Mouse (Mus musculus) heart, postnatal 36 days (tissue): ENCODE data around the gene Rbfox2. TPM values are rescaled to one million over a fixed set of nuclear protein-coding genes. Genes with fewer than 3 reads are reported as not detected.
A peak's percentile ranks its signal among the peaks of the same experiment; 100 is the strongest.
"Not testable (repeated sequence)": the region's sequence is repeated elsewhere in the genome, so short reads cannot be mapped to it uniquely, and the experiment has no call there.

Source experiments
- DNase-seq, 2 experiments: peaks; one replicate each; pipeline ENCODE4 v3.0.0; 2021 to 2022
- intact Hi-C: fragments of 180-260 bp; cut with DNase I; formaldehyde crosslinking; loops from one replicate; pipeline ENCODE4 v1.15.1; 2025
- total RNA-seq, 2 experiments: library from RNA; stranded (reverse); gene quantifications; 2 replicates each; pipeline ENCODE4 v1.2.3; 2021

Gene Rbfox2
- total RNA-seq, 2 experiments from 2014 or later, result 91.7 to 107 TPM

DNA sequence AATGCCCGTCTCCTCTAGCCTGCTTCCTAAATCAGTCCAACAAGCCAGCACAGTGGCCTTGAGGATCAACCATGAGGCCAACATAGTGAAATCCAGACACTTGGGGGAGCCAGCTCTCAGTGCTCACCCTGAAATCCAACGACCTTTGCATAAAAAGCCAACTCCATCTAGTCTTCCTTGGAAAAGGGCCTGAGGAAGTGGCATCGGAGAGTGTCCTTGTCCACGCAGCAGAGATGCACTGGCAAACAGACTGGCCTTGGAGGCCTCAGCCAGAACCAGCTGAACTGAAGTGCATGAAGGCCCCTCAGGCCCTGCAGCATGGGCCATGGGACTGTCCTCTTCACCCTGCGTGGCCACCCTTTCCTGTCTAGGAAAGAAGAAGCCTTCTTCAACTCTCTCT, 225.3 kb downstream of the Rbfox2 start:
- DNase-seq, result no peak

DNA sequence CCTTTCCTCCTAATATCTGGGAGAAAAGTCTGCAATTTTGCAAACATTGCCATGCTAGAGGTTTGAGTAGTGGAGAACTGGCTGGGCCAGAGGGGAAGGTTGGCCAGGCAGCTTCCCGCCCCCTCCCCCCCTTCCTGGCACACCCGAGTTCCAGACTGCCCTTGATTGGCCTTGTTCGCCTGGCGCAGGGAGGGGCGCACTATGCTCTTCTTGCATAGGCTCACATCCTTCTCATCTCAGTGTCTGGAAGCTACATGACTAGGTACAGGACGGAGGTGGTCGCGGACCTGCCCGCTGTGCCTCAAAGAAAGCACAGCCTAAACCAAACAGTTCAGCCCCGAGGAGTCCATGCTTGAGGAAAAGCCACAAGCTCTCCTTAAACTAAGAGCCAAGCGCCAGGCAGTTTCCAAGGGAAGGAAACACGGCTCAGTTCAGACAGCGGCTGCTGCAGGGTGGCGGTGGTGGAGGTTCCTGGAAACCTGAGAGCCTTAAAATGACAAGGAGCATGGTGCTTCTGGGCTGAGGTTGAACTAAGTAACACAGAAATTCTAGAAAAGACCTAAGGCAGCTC, 226.0 kb downstream of the Rbfox2 start:
- intact Hi-C loops, result no loop called here
- no peak for DNase-seq

More for the DNA sequence above, 225.3 kb downstream of the Rbfox2 start:
- intact Hi-C loops, result no loop called here

DNA sequence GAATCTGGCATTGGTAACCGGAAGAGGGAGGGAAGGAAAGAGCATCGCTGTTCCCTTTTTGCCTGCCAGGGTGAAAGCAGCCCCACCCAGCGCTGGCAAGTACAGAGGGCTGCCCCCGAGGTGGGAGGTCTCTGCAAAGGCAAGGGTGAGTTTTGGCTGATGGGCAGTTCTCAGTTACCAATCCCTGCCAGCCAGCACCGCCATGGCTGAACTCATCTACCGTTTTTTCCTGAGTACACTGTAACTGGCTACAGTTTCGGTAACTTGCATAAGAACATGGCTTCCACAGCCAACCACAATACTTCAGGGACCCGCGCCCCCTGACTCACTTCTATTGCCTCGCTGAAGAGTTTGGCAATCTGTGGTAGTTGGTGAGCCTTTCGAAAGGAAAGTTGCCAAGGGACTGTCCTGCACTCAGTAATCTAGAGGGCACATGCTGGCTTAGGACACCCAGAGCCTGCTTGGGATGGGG, 226.9 kb downstream of the Rbfox2 start:
- peak; percentile 51 to 62 for DNase-seq
- intact Hi-C loops, result loop anchor here (5.0 kb wide), 1 partner anchor 282 kb away; no protein-coding TSS in a partner anchor

DNA sequence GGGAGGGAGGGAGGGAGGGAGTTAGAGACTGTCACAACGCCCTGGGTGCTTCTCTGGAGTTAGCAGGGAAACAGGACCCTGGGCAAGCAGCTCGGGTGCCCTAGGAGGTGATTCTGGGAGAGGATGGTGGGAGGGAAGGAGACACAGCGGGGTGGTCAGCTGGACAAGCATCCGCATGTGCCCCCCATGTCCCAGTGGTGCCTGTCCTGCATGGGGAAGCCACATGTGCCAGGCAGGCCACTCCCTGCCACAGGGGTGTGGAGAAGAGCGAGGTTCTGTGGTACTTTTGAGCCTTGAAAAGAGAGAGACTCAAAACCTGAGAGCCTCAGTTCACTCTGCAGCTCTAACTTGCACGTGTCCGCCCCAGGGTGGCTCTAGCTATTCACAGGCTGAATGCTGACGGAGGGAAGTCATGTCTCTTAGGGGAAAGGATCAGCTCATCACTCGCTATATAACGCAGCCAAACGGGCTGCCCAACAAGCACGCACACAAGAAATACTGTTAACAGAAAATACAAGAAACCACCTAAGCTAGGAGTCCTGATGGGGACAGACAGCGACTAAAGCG, 227.5 kb downstream of the Rbfox2 start:
- DNase-seq, result no peak
- intact Hi-C loops, result loop anchor here (5.0 kb wide), 1 partner anchor 283 kb away; no protein-coding TSS in a partner anchor

DNA sequence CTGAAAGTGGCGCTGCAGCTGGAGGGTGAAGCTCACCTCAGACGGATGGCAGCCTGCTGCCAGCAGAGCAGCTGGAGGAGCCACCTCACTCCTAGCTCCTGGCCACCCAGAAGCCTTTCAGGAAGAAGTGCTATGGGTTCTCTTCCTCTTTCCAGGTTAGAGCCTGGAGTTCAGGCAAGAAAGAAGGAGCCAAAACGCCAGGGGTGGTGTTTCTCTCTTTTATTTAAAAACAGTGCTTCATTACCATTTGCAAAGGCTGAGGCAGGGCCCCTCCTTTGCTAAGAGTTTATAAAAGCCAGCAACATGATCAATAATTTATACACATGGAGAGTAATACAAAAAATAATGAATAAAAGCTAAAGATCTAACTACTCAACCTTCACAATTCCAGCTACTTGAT, 228.0 kb downstream of the Rbfox2 start:
- no peak for DNase-seq
- intact Hi-C loops, result loop anchor here (5.0 kb wide), 1 partner anchor 284 kb away; no protein-coding TSS in a partner anchor

DNA sequence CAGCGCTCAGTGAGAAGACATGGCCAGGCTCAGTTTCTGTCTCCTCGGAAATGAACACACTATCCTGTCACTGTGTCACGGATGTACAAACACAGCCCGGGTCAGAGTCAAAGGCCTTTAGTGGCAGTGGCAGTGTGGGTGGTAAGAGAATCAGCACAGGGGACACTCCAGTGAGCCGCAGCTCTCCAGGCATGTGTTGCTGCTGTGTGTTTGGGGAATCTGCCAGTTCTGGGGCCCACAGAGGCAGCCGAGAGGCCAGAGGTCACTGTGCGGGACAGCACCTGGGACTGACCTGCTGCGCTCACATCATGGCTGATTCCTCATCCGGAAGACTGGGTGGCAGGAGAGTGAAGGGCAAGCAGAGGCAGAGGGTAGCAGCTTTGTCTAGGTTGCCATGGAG, 228.9 kb downstream of the Rbfox2 start:
- no peak for DNase-seq
- intact Hi-C loops, result loop anchor here (5.0 kb wide), 1 partner anchor 284 kb away; no protein-coding TSS in a partner anchor

DNA sequence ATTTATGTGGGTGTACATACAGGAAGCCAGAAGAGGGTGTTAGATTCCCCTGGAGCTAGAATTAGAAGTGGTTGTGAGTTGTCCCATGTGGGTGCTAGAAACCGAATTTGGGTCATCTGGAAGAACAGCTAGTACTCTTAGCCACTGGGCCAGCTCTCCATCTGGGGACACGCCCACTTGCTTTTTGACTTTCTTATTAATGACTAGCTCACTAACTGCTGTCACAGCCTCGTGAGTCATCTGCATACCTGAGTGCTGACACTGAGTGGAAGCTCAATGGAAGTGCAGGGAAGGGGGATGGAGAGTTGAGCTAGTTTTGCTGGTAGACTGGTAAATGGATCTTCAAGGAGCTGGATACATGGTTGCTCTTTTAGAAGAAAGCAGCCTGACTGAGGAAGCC, 230.3 kb downstream of the Rbfox2 start:
- no peak for DNase-seq
- intact Hi-C loops, result loop anchor here (5.0 kb wide), 1 partner anchor 286 kb away; no protein-coding TSS in a partner anchor

DNA sequence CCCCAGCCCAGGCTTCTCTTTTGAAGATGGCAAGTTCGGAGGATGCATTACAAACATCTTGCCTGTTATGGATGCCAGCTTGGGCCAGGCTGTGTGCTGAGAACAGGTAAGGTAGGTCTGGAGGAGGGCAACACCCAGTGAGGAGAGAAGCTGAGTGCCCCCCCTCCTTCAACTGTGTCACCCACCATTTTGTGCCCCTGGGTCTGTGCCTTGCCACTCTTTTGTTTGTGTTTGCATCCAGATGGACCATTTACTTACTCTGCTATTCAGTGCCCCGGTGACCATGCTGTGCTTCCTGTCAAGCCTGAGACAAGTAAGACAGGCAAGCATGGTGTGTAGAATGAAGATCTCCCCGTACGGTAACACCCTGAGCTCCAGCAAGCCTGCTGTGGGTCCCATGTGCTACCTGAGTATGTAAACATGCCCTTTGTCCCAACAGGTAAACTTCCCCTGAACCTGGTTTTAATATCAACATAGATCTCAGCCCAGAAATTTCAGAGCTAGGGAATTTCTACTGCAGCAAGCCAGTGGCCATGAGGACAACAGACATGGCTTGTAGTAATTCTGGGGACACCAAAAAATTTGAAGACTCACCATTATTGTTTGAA, 234.1 kb downstream of the Rbfox2 start:
- no peak for DNase-seq
- intact Hi-C loops, result no loop called here

DNA sequence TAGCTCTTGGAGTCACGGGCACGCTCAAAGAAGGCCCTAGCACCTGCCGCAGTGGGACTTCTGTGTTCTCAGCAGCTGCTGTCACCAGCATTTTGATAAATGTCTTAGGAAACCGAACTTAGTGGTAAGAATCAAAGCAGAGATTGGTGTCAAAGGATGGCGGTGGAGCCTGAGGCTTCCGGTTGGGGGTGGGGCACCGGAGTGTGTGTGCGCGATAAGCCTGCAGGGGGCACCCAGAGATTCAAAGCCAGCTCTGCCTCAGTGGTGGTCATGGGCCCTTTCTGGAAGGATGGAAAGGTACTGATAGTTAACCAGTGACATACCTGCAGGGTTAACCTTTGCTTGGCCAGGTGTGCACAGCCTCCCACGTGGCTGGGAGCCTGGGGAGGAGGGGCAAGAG, 235.3 kb downstream of the Rbfox2 start:
- intact Hi-C loops, result no loop called here
- DNase-seq, result no peak

DNA sequence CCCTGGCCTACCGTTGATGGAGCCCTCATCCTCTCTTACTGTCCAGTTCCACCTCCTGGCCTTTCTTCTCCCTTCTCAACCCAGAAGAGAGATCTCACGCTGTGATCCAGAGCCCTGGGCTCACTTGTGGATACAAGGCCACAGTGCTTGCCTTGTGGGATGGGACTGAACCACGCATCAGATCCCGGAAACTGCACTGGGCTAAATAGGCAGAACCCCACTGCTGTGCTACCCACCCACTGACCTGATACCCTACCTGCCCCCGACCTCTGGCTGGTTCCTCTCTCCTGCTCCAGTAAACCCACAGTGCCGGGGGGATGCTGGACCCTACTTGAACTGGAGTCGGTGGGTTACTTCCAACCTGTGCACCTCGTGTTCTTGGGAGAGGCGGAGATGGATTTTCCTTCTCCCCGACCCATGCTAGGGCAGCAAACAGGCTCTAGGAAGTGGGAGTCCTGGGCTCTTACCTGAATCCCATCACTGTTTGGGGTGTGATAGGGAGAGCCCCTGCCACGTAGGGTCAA, 236.0 kb downstream of the Rbfox2 start:
- intact Hi-C loops, result no loop called here
- no peak for DNase-seq

DNA sequence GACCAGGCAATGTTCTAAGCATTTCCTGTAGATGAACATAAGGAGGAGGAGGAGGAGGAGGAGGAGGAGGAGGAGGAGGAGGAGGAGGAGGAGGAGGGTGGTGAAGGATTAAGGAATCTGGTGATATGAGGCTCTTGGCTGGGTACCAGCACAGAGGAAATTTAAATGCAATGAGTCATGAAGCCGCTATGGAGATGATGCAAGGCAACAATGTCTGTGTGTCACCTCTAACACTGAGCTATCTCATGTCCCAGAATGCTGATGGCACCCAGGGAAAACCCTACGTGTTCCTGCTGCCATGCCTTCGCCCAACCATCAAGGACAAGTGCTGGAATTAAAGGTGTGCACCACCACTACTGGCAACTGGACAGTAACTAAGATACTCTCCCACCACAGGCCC, 237.8 kb downstream of the Rbfox2 start:
- intact Hi-C loops, result loop anchor here (2.0 kb wide), 1 partner anchor 30 kb away; no protein-coding TSS in a partner anchor
- no peak for DNase-seq

DNA sequence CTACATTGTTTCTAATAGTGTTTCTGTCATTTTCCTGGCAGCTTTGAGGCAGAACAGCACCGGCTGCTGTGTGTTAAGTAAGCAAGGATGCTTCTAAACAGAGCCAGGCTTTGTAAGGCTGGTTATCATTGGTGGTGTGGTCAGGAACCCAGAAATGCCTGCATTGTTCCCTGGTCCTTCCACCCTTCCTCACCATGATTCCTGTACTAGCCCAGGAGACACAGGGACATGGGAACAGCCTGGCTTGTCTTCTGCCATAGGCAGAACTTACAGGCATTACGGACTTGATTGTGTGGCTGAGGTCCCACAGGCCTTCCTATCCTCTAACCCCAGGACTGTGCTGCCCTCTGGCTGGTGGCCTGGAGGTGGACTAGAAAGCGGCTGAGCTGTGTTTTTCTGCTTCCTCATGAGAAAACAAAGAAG, 238.4 kb downstream of the Rbfox2 start:
- DNase-seq, result peak in 1 of 2 experiments; percentile 39
- intact Hi-C loops, result loop anchor here (2.0 kb wide), 1 partner anchor 30 kb away; no protein-coding TSS in a partner anchor

DNA sequence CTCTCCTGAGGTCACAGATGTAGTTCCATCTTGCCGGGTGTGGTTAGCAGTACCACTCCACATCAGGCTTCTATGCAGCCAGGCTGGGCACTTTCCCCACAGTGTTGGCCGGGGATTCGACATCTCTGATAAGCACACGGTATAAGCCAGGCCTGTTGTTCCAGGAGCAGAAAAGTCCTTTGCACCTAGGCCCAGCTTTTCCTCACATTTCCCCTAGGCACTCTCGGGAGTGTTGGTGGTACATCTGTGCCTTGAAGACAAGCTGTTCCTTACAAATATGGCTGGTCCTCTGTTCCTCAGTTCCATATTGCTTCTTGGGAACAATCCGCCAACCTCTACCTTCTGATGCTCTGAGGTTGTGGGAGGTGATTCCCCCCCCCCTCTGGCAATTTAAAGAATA, 240.6 kb downstream of the Rbfox2 start:
- intact Hi-C loops, result no loop called here
- no peak for DNase-seq

DNA sequence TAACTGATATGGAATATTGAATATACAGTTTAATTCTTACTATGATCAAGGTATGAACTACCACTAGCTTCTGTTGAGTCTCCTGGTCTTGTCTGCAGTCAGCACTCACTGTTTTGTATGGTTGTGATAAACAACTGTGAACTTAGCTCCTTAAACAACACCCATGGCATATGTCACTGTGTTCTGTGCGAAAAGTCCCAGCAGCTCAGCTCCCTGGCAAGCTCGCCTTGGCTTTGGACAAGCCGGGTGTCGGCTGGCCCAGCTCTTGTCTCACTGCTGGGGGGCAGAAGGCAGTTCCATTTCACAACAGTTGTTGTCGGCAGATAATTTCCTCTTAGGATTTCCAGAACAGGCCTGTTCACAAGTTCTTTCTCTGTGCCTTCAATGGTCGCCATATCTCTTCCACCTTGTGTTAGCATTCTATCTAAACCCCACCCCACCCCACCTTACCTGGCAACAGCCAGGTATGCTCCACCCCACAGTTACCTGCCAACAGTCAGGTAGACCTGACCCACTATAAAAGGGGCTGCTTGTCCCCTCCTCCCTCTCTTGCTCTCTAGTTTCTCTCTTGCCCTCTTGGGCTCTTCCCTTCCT, 241.4 kb downstream of the Rbfox2 start:
- intact Hi-C loops, result no loop called here
- no peak for DNase-seq

DNA sequence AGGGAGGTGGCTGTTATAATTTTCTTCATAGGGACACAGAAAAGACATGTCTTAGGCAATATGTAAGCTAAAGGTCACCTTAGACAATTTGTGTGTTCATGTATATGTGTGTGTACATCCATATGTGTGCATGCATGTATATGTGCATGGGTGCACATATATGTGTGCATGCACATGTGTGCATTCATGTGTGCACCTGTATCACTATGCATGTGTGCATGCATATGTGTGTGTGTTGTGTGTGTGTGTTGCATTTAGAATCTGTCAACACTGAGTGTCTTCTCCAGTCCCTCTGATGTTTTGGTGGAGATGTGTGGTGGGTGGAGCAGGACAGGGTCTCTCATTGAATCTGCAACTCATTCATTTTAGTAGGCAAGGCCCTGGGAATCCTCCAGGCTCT, 244.1 kb downstream of the Rbfox2 start:
- no peak for DNase-seq
- intact Hi-C loops, result no loop called here

DNA sequence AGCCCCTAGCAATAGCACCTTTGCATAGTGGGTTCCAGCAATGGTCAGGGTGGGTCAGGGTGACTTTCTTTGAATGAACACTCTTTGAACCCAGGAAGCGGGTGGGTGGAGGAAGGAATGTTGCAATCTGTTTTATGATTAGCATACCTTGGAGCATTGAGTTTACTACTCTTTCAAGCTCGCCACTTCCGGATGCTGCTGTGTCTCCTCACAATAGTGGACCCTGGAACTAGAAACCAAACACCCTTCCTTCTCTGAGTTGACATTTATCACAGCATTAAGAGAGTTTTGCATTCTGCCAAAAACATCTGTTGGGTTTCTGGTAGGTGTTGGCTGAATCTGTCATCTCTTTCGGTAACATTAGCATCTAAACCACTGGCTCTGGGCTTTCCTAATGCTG, 247.4 kb downstream of the Rbfox2 start:
- intact Hi-C loops, DNase-seq: not testable (repeated sequence)

DNA sequence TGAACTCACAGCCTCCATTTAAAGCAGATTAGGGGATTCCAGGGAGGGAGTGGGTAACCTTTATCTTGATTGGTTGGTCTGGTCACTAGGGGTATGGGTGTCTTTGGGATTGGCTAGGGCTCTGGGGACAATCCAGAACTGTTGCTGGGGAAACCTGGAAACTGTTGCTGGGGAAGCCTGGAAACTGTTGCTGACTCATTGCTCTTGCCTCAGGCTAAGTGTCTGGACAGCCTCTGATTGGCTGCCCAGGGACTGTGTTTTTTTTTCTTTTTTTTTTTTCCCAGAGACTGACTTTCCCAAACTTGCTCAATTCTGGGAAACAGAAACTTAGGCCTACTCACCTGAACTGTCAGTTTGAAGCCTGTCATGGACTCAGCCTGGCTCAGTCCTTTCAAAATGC, 248.2 kb downstream of the Rbfox2 start:
- DNase-seq, result no peak
- intact Hi-C loops, result no loop called here

DNA sequence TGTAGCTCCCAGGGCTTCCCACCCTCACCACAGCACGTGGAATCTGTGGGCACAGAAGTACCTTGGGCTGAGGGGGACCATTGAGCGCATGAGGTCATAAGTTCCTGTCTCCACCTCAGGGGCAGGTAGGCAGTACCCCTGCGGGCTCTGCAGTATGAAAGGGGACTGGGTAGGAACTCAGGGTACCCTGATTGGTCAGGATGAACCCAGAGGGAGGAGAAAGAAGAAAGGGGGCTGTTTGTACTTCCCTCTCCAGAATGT, 250.1 kb downstream of the Rbfox2 start:
- intact Hi-C loops, result no loop called here
- DNase-seq, result no peak

DNA sequence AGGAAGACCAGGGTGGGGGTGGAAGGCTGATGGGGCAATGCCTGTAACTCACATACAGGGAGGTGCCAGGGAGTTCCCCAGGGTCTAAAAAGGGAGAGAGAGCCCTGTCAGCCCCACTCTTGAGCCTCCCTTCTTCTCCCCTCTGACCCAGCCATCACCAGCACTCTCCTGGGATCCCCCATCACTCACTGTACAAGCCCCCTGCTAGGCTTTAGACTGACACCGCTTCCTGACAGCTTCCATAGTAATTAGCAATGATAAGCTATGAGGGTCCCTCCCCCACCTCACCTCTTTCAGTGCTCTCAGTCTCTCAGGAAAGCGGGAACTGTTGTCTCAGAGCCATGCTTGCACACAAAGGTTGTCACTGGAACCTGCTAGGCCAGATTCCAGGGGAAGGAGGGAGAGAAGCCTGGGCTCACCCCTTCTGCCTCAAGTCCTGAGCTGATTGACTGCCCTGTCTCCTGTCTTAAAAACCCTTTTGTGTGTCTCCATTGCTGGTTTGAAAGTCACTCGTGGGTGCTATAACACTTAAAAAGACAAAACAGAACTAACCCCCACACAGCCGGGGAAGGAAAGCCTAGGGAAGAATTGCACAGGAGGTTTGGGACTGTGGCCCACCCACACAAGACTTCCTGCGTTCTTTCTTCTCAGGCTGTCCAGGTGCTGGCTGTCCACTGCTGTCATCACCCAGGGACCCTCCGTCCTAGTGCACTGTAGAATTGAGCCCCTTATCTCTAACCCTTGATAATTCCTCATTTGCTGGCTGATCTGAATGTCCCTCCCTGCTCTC, 250.6 kb downstream of the Rbfox2 start:
- no peak for DNase-seq
- intact Hi-C loops, result no loop called here

DNA sequence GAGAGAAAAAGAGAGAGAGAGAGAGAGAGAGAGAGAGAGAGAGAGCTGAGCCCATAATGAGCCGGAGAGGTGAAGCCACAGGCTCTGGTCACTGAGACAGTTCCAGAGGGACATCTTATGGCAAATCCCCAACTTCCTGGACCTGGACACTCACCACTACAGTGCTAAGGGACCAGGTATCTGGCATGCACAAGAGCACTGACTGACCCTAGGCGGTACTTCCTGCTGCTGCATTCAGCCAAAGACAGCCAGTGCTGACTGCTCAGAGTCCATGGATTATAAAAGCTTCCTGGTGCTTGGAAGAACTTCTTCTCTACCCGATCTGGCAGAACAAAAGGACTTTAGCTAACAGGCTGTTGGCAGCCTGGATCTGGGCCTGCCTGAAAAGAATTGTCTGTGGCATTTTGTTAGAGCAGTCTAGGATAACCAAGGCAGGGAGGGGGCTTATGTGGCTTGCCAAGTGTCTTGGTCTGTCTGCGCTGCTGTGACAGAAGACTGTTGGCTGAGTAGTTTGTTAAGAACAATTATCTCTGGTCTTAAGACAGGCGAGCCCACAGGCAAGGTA, 252.1 kb downstream of the Rbfox2 start:
- intact Hi-C loops, result no loop called here
- no peak for DNase-seq
